Mouse (Mus musculus) lung, postnatal 25 days (tissue): ENCODE results near the gene Ndufb7.
A peak's percentile ranks its signal among the peaks of the same experiment; 100 is the strongest.

ENCODE experiments used
- DNase-seq: peaks from one replicate; pipeline ENCODE4 v3.0.0; 2022; ENCODE audit warnings: low spot score

Gene Ndufb7

DNA sequence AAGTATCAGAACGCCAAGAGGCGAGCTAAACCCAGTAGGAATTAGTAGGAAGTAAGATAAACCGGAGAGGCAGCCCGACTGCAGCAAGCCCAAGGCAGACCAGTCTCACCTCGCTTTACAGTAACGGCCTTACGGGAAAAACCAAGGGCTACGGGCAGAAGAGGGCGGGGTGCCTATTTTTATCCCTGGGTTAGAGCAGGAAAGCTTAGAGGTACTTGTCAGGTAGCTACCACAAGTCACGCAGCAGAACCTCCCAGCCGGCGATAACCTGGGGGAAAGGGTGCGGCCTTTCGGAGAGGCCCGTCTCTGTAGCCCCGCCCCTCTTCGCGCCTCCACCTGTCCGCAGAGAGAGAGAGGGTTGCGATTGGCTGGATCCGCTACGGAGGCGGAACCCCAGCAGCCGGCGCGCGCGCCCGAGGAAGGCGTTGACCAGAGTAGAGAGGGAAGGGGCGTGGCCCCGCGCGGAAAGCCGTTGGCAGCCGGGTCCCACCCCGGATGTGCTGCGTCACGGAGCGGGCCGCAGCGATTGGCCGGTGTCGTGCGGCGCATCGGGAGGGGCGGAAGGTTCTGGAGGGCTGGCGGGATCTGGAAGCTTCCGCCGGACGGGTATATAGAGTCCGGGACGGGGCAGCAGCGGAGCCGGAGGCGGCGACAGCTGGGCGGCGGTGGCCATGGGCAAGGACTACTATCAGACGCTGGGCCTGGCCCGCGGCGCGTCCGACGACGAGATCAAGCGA, 41.4 kb downstream of the Ndufb7 start, which contains the start of the genes Tecr and Dnajb1:
Gene Tecr (minus strand): TSS at position 311 of the 737 bp plus-strand sequence.
Gene Dnajb1 (plus strand): TSS at position 533 of the 737 bp plus-strand sequence.
- peak; percentile 100 for DNase-seq

GRCm38 (mm10) chr8:83608398-83608829, 41.9 kb downstream of the Ndufb7 start:
- peak; percentile 87 for DNase-seq

DNA sequence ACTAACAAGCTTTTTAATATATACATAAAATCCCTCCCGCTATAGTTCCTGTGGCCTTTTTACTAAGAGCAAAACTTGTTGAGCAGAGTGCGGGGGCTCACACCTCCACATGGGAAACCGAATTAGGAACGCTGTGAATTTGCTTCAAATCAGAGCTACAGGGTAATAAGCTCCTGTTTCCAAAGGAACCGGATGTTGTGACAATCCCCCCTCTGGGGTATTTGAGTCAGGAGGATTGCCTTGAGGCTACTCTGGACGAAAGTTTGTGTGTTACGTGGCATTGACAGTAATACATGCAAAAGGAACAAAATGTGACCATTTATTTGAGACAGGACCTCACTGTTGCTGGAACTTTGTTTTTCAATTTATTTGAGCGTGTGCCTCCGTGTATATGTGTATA, 42.6 kb downstream of the Ndufb7 start:
- DNase-seq, result no peak

DNA sequence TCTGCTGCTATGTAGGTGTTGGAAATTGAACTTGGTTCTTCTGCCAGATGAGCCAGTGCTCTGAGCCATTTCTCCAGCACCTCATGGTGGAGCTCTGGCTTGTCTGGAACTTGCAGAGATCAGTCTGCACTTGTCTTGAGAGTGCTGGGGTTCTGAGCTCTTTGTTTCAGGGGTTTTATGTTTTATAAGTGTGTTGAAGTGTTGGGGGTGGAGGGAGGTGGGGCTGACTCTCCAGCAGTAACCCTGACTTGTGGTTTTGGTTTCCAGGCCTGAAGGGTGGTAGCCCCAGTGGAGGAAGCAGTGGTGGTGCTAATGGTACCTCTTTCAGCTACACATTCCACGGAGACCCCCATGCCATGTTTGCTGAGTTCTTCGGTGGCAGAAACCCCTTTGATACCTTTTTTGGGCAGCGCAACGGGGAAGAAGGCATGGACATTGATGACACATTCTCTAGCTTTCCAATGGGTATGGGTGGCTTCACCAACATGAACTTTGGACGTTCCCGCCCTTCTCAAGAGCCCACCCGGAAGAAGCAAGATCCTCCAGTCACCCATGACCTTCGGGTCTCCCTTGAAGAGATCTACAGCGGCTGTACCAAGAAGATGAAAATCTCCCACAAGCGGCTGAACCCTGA, 43.2 kb downstream of the Ndufb7 start:
- DNase-seq, result no peak

GRCm38 (mm10) chr8:83611921-83612320, 45.5 kb downstream of the Ndufb7 start:
- DNase-seq, result no peak

- no peak for DNase-seq
Observed at GRCm38 (mm10) chr8:83613695-83614094, 47.2 kb downstream of the Ndufb7 start.

DNA sequence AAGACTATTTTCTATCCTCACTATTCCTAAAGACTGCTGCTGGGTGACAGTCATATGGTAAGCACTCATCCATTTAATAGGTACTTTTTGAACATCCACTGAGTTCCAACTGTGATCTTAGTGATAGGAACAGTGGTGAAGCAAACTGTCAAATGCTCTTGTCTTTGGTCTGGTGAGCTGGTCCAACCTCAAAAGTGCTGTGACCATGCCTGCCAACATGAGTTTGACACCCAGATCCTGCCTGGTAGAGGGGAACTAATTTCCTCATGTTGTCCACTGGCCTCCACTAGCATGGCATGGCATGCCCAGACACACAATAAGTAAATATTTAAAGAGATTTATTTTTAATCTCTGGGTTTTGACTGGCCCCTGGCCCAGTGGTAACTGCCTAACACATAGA, 50.2 kb downstream of the Ndufb7 start:
- no peak for DNase-seq

- DNase-seq, result no peak
Observed at GRCm38 (mm10) chr8:83617111-83617510, 50.6 kb downstream of the Ndufb7 start.

DNA sequence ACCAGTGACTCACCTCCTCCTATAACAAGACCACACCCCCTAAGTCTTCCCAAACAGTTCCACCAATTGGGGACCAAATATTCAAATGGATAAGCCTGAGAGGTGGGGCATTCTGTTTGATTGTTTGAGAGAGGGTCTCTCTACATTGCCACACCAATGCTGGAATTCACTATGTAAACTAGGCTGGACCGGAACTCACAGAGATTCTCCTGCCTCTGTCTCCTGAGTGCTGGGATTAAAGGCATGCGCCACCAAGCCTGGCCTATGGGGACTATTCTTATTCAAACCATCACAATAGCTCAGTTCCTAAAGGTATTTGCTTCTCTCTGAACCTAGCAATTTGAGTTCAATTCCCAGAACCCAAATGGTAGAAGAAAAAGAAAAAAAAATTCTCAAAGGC, 52.1 kb downstream of the Ndufb7 start:
- no peak for DNase-seq

DNA sequence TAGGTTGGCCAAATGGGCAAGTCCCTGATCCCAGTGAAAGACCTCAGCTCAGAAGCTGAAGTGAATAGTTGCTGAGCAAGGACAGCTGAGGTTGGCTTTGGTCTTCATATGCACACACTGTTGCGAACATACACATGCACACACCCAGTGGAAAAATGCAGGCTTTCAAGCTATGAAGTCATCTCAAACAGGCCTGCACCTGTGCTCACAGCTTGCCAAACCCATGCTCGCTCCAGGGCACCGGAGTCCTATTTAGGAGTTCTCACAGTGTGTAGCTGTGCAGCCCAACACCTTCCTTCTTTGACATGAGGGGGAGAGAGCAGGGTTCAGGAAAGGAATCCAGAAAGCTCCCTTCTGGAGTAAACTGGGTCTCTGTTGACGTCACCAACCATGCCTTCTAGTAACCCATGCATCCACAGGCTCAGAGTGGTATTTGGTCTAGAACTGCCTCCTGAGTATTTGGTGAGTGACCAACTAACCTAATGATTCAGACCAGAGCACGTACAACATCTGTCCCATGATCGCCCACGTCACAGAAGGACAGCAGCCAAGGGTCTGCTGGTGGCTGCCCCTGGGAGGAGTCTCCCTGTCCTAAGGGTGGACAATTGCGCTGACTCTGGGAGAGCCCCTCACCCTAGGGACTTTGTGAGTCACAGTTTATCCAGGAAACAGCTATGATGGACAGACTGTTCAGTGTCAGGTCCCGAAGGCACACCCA, 53.3 kb downstream of the Ndufb7 start:
- DNase-seq, result no peak
